Mouse (Mus musculus) adrenal gland, adult 8-10 months (tissue): ENCODE results near the gene Ttc6. TPM values are rescaled to one million over a fixed set of nuclear protein-coding genes. Genes with fewer than 3 reads are reported as not detected.

Experiments
- DNase-seq: peaks from one replicate; pipeline ENCODE4 v3.0.0; 2022
- total RNA-seq, 4 experiments: library from RNA; stranded (reverse); gene quantifications; 2 replicates each; pipeline ENCODE4 v1.2.4; 2022

Gene Ttc6
- total RNA-seq, 4 experiments from 2014 or later, result not detected

- no peak for DNase-seq
Measured at GRCm38 (mm10) chr12:57545371-57546241, 18.3 kb upstream of the Ttc6 start.

GRCm38 (mm10) chr12:57546415-57547201 lies 17.3 kb upstream of the Ttc6 start, which contains the start of gene Foxa1:
Gene Foxa1 (minus strand): TSS chr12:57546916.
- DNase-seq, result no peak

DNA sequence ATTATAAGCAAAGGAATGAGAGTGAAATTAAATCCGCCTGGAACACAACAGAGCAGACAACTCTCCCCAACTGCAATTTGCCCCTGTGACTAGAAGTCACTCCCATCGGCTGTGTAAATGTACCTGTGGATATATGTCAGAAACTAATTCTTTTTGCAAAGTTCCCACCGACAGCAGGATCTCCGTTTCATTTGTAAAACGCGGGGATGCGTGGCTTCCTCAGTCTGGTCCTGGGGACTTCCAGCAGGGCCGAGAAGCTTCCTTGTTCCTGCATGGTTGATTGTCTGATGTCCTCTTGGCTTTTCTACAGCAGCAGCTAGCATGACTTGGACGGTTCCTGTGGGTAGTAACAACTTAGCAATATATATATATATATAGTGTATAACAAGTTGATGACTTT lies 16.0 kb upstream of the Ttc6 start:
- no peak for DNase-seq

DNA sequence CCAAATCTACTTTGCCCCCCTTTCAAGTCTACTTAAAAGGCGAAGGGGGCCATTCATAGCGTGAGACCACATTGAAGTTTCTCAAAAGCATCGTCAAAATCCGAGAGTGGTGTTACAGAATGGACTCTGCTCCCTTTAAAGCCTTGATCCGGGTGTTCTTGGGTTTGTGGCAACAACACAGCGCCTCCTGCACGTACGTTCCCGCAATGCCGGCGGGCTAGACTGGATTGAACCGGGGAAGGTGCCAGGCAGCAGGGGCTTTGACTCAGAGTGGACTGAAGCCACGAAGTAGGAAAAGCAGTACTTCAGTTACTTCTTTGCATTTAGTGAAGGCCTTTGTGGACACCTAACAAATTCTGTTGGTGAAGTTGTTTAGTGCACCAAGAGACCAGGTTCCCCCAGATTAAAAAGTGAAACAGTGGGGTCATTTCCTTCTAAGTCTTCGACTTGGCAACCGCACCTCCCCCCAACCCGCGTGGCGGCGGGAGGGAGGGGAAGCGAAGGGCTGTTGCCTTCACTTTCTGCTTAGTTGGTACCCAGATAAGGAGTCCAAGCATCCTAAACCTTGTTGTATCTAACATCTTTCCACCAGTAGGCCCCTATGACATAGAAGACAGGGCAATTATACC lies 15.4 kb upstream of the Ttc6 start:
- DNase-seq, result no peak

DNA sequence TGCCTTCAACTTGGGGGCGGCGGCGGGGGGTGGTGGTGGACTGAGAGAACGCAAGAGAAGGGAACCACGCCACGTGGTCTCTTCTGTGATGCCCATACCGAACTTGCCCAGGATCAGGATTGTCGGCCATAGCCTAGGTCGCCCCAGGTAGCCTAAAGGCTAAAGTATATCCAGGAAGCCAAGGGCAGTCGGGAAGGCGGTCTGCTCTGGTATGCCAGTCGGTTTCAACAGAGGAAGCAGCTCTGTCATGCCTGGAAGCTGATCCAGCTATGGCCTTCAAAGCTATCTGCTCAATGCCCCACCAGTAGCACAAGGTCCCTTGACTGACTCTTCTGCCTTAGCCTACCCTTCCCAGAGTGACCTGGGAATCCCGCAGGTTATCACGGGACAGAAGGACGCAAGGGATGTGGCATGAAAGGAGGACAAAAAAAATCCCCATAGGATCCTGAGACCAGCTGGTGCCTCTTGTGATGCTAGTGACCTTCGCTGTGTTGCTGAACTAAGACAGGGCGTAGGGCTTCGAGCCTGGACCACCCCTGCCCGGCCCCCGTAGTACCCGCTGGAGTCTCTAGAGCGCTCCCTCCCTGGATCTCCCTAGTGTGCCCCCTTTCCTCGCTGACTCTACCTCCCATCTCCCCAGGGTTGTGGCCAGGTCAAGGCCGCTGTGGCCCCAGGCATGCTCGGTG lies 14.8 kb upstream of the Ttc6 start:
- no peak for DNase-seq

GRCm38 (mm10) chr12:57549667-57550160 lies 14.2 kb upstream of the Ttc6 start:
- DNase-seq, result no peak

- no peak for DNase-seq
Measured at GRCm38 (mm10) chr12:57550181-57550808, 13.6 kb upstream of the Ttc6 start.

GRCm38 (mm10) chr12:57550881-57551280 lies 13.0 kb upstream of the Ttc6 start:
- DNase-seq, result no peak

DNA sequence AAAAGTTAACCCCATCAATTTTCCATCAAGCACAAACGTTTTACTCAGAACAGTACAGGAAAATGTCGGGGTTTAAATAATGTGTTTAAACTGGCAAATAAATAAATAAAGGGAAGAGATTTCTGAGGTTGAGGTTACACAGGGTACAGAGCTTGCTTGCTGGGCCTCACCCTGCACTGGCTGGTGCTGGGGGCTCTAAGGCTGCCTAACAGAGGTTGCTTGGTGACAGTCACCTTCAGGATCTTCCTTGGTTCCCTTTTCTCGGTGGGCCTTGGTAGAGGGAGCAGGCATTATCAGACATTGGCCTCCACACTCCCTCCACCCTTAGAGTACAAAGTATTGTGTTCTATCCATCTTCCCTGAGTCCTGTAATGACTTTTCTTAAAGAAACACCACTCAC lies 11.6 kb upstream of the Ttc6 start:
- no peak for DNase-seq

DNA sequence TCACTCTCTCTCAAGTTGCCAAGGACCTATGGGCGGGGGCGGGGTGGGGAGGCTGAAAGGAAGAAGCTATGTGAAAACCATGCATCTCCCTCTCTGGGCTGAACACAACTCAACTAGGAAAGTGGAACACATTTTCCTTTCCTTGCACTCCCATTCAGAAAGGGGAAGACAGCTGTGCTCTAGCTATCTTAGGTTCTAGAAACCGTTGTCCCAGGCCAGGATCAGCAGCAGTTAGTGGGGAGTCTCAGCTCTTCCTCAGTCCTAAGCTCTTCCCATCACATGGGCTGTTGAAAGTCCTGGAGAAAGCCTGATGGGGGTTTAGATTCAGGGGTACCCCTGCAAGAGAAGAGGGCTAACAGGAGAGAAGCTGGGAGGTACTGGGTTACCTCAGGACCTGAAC lies 9.8 kb upstream of the Ttc6 start:
- no peak for DNase-seq

- no peak for DNase-seq
Measured at GRCm38 (mm10) chr12:57571773-57572172, 7.9 kb downstream of the Ttc6 start.

DNA sequence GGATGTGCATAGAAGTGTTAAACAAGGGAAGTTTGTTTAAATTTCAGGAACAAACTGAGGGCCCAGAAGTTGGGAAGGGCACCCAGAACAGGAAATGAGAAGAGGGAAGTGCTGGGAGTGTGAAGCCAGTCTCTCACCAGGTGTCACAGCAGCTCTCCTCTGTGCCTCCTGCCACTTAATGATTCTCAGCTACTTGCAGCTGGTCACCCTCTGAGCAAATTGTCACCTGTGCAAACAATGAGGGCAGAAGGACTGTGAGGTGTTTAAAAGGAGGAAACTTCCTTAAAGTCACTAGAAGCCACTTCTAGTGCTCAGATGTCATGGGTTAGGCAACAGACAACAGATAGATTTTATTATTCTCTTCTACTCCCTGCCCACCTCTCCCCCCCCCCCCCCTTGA lies 8.5 kb downstream of the Ttc6 start:
- DNase-seq, result no peak

DNA sequence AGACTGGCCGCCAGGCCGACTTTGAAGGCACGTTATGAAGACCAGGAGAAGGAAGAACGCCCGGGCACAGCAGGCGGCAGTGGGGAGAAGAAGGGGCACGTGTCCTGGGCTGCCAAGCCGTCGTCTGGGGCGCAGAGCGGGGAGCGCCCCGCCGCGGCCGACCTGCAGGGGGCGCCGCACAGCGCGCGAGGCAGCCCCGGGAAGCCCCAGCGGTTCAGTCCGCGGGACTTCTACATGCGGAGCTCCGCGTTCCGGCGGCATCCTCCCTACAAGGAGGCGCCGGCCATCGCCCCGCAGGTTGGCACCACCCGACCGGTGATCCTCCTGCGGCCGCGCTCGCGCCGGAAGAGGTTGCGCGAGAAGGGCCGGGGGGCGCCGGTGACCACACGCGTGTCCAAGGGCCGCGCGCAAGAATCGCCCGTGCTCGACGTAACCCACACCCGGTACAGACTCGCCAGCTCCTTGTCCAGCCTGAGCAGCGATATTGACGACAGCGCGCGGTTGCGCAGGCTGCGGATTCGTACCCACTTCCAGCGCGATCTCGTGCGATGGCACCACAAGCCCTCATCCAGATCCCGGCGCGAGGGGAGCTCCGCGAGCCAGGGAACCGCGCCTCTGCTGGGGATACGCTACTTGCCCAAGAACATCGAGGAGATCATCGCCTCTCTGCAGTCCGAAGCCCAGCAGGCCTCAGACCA lies 12.2 kb downstream of the Ttc6 start:
- DNase-seq, result no peak

DNA sequence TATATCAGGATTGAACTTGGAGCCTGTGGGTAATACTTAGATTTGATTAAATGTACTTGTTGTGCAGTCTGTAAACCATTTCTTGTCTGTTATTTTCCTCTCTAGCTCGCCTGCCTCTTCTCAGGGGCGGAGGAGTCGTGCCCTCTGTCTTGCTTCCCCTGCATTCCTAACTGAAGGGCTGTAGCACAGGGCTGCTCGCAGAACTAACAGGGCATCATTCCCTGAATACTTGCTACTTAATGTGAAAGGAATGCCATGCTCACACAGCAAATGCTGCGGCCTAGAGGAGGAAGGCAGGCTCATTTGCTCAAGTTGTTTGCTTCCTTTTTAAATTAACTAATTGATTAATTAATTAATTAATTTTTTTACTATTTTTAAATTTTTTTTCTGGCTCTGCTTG lies 43.7 kb downstream of the Ttc6 start:
- DNase-seq, result no peak

DNA sequence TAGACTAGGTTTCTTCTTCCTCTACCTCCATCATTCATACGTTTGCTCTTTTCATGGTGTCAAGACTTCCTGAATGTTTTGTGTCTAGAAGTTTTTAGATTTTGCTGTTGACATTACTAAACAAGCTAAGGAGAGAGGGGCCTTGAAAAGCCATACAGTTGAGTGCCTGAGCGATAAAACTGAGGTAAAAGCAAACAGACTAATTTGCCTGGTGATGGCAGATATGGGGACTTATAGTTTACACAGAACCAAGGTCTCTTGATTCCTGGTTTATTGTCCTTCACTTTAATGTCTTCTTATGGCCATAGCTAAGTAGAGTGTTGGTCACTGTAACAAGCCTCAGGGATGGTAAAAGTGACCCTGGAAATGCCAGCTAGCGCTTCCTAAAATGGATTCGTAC lies 51.2 kb downstream of the Ttc6 start:
- DNase-seq, result no peak

- no peak for DNase-seq
Measured at GRCm38 (mm10) chr12:57622030-57622429, 58.1 kb downstream of the Ttc6 start.

GRCm38 (mm10) chr12:57623264-57623663 lies 59.4 kb downstream of the Ttc6 start:
- no peak for DNase-seq

- no peak for DNase-seq
Measured at GRCm38 (mm10) chr12:57624011-57624608, 60.2 kb downstream of the Ttc6 start.

DNA sequence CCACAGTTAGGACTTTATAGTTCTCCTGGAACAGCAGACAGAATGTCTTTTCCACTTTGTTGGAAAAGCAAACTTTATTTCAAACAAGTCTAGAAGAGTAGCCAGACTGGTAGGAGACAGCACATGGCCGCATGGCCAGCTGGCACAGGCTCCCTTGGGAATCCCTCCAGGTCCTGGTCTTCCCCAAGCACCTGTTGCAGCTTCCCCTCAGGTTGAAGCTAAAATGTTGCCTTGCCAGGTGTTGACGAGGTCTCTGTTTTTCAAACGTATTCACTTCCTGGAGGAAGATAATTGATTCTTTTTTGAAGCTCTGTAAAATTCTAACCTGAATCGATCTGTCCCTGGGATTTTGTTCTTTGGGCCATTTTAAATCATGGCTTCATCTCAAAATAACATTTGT lies 86.1 kb downstream of the Ttc6 start:
- no peak for DNase-seq

GRCm38 (mm10) chr12:57650677-57651076 lies 86.8 kb downstream of the Ttc6 start:
- no peak for DNase-seq
